Mouse (Mus musculus): Measurements from ENCODE around the gene Ctdsp1.
"Not testable (repeated sequence)": the region's sequence is repeated elsewhere in the genome, so short reads cannot be mapped to it uniquely, and the experiment has no call there.

Gene Ctdsp1

DNA sequence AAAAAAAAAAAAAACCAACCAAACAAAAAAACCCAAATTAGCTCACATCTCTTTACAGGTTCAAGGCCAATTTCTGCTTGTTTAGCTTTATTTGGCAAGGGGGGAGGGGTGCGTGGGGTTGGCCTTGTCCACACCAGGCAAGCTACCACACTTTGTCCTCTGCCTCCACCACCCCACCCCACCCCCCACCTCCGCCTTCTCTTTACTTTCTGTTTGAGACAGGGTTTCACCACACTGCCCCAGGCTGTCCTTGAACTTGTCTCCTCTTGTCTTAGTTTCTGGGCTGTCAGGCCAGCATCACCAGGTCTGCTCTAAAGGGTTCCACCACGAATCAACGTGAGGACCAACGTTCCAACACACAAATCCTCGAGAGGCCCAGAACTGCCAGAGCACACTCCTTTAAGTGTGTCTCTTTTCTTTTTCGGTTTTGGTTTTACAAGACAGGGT, 12.2 kb upstream of the Ctdsp1 start:
- no peak for DNase-seq

GRCm38 (mm10) chr1:74380484-74380883, 10.8 kb upstream of the Ctdsp1 start:
- no peak for DNase-seq

- no peak for DNase-seq
These were observed 9.7 kb upstream of the Ctdsp1 start for GRCm38 (mm10) chr1:74381588-74382021.

DNA sequence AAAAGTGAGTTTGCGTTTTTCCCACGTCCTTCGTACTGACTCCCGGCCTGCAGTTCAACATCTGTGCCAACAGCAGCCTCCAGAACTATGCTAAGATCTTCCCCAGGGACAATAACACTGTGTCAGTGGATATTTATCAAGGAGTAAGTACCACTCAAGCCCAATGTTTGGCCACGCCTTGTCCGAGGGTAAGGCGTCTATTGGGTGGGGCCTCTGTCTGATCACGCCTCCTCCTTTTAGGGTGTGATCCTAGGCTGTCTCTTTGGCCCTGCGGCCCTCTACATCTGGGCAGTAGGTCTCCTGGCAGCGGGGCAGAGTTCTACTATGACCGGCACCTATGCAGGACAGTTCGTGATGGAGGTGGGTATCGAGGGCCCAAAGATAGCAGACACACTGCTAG, 7.9 kb upstream of the Ctdsp1 start:
- no peak for DNase-seq

DNA sequence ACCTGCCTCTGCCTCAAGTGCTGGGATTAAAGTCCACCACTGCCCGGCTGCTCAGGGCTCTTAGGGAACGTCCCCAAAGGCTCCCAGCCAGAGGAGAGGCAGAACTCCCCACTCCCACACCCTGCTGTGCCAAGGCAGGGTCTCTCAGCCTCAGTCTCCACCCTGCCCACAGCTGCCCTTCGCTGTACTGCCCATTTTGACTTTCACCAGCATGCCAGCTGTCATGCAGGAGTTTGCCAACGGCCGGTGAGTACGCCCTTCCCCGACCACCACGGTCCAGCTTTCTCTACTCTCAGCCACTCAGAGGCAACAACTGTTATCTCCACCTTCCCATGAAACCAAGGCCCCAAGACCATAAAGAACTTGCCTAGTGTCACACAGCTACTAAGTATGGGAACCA, 6.8 kb upstream of the Ctdsp1 start:
- no peak for DNase-seq

- no peak for DNase-seq
These were observed 6.2 kb upstream of the Ctdsp1 start for GRCm38 (mm10) chr1:74385064-74385463.

DNA sequence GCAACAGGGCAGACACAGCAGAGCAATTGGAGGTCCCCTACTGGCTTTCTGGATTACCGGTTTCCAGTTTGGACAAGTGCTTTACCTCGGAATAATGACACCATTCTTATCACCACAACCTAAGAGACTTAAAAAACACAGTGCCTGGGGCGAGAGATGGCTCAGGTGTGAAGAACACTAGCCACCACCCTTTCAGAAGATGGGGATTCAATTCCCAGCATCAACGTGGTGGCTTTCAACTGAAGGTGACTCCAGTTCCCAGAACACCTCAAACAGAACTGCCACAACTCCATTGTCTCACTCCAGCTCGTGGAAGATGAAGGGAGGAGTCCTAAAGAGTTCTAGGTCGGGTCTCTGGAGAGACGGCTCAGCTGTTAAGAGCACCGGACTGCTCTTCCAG, 5.8 kb upstream of the Ctdsp1 start:
- no peak for DNase-seq

- no peak for DNase-seq
These were observed 5.0 kb upstream of the Ctdsp1 start for GRCm38 (mm10) chr1:74386363-74386713.

- peak; percentile 94 for DNase-seq
These were observed 4.5 kb upstream of the Ctdsp1 start for GRCm38 (mm10) chr1:74386714-74387385.

GRCm38 (mm10) chr1:74387386-74387988, 3.8 kb upstream of the Ctdsp1 start:
- no peak for DNase-seq

GRCm38 (mm10) chr1:74388398-74388920, 2.9 kb upstream of the Ctdsp1 start:
- no peak for DNase-seq

DNA sequence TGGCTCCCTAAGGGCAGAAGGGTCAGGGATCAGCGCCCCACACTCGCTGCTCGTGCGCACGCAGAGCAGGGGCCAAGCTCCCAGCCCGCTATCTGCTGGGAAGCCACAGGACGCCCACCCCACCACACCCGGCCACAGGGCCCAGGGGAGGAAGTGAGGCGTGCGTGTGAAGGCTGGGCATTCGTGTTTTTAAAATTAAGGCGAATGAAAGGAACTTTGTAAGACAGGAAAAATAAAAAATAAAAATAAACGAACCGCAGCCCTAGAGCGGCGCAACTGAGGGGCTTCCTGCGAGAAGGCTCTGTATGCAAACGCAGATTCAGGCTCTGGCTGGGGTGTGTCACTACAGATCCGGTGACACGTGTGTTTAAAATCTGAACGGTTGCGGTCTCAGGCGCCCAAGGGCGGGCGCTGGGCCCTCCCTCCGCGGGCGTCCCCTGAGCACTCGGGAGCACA, 1.4 kb upstream of the Ctdsp1 start:
- no peak for DNase-seq

DNA sequence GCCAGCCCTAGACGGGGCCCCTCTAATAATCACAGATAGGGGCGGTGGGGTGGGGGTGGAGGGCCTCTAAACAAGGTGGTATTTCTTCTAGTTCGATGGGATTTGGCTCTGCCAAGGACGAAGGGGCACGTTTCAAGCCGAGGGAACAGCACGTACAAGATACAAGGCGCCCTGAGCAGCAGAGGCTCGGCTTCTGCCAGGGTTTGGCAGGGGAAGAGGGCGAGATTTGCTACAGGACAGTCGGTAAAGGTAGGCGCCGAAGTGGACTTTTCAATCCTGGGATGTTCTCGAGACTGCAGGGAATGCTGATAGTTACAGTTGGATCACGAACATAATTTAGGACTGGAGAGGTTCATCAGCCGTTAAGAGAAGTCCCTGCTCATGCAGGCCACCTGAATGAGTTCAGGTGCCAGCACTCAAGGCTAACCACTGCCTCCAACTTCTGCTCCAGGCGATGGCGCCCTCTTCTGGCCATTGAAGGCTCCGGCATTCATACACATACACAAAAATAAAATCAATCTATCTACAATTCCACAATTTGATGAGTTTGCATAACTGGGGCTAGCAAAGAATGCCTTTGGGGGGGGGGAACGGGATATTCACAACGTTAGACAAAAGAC, 912 bp upstream of the Ctdsp1 start:
- DNase-seq, result no peak

DNA sequence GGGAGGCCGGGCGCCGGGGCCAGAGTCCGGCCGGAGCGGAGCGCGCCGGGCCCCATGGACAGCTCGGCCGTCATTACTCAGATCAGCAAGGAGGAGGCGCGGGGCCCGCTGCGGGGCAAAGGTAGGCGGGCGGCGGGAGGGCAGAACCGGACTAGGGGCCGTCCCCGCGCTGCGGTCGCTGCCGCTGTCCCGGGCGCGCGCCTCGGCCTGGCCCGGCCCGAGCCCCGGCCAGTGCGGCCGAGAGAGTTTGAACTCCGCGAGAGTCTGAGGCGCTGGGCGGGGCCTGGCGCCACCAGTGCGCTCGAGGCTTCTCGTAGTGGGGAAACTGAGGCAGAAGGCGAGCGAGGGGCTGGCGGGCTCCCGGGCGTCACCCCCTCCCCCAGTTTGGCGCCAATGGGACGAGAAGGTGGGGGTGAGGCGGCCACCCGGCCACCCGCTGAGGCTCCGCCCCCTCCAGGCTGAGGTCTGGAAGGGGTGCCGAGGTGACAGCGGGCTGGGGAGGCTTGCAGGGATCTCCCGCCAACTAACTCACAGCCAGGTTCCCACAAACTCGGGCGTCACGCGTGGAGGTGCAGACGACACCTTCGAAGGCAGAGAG, 634 bp downstream of the Ctdsp1 start:
- peak; percentile 45 for DNase-seq

DNA sequence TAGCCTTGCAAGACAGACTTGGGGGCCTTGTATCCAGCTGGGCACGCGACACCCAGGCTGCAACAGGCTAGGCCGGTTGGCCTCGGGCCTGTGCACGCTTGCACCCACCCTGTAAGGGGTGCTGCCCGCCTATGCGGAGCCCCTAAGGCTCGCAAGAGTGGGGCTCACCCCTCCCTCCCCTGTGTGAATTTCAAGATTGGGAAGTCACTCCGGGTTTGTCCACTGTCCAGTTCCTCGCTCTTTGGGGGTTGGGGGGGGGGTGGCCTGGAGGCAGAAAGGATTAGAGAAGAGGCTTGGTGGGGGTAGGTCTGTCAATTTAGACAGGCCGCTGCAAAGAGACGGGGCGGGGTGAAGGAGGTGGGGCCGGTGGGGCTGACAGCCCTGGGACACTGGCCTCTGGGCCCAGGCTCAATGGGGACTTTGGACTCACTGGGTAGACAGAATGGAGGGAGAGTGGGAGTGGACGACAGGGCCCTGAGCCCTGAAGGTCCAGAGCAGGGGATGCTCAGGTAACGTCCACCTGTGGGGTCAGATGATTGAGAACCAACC, 1.2 kb downstream of the Ctdsp1 start:
- no peak for DNase-seq

DNA sequence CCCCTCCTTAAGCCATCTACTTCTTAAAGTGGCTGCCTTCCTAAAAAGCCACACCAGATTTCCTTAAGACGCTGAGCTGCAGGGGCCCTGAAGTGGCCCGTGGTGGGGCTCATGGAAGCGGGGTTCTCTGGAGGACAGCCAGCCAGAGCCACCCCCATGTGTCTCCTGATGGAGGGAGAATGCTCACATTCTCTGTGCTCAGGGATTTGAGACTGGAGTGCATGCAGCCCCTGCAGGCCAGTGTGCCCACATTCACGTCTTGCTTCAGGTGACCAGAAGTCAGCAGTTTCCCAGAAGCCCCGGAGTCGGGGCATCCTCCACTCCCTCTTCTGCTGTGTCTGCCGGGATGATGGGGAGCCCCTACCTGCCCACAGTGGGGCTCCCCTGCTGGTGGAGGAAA, 1.7 kb downstream of the Ctdsp1 start:
- DNase-seq, result no peak

GRCm38 (mm10) chr1:74393697-74394096, 2.4 kb downstream of the Ctdsp1 start:
- no peak for DNase-seq

DNA sequence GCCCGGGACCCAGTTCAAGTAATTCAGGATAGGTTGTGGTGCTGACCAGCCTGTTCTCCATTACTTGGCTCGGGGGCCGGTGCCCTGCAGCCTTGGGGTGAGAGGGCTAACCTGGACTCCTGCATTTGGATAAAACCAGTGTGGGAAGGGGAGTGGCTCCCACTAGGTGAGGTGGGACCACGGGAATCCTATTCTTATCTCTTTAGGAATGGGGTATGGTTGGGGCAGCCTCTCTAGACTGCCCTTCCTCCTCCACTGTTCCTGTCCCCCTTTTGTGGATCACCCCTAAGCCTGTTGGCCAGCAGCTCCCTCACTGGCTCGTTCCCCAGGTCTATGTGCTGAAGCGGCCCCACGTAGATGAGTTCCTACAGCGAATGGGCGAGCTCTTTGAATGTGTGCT, 3.0 kb downstream of the Ctdsp1 start:
- no peak for DNase-seq

DNA sequence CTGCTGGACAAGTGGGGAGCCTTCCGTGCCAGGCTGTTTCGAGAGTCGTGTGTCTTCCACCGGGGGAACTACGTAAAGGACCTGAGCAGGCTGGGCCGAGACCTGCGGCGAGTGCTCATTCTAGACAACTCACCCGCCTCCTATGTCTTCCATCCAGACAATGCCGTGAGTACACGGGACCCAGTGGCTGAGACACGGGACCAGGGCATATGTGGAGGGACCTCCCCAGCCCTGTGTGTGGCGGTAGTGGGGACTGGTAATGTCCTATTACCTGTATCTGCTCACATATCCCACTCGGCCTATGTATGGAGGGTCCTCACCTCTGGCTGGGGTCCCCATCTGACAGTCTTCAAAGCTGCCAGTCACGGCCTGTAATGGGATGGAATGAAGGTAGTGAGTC, 3.5 kb downstream of the Ctdsp1 start:
- no peak for DNase-seq

GRCm38 (mm10) chr1:74395290-74395689, 4.0 kb downstream of the Ctdsp1 start:
- no peak for DNase-seq

DNA sequence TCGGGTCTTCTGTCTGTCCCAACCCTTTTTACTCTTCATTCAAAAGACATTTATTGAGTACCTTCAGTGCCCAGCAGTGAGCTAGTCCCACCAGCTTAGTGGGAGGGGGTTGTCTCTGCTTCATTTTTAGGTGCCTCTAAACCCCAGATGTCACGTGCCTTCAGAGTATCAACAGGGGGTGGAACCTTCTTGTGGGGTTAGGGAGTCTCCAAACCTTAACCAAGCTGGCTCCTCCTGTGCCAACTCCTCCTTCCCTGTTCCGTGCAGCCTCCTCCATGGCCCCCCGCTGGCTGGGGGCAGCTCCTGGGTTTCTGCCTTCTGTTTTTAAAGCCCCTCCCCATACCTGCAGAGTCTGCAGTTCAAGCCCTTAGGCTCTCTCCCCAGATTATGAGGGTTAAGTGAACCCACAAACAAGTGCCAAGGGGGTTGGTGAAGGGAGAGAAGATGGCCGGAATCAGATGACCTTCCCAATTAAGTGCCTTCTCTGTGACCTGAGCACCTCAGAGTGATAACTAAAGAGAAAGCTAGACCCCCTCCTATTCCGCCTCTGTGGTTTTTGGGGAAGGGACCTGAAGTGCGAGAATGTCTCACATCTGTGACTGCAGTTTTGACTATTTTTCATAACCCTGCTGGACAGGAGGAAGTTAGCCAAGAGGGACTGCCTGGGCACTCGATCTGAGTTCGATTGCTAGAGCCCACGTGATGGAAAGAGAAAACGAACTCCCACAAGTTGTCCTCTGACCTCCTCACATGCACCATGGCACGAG, 5.3 kb downstream of the Ctdsp1 start:
- DNase-seq, result not testable (repeated sequence)

DNA sequence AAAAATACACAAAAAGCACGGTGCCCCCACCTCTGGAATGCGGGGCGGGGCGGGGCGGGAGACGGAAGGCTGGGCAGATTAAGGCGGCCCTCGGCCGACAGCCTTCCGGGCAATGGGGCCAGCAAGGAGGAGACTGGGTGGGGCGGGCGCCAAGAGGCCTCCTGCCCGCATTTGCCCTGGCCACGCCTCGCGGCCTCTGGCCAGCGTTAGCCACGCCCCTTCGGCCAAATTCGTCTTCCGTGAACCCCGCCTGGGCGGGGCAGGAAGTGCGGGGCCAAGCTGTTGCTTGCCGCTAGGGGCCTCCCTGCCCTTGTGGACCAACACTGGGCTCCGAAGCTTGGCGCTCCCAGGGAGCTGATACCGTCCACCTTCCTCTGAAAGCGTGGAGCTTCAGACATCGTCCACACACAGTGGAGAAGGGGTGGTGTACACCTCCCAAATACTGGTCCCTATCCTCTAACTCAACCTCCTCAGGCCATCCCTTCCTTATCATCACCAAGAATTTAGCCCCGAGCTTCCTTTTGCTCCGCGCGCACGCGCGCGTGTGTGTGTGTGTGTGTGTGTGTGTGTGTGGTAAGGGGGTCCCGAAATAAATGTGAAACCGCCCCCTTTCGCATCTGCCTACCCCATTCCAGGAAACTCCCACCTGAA, 6.1 kb downstream of the Ctdsp1 start:
- peak; percentile 89 for DNase-seq

Measured in right cerebral cortex, postnatal 25 days (tissue).